Mouse (Mus musculus) hindbrain, embryonic 16.5 days (tissue): ENCODE measurements around the gene Ifi213. TPM values are rescaled to one million over a fixed set of nuclear protein-coding genes. Genes with fewer than 3 reads are reported as not detected.
"Not testable (repeated sequence)": the region's sequence is repeated elsewhere in the genome, so short reads cannot be mapped to it uniquely, and the experiment has no call there.

Experiments
- ATAC-seq: fragments of 200-750 bp; cut with Nextera tagmentation; 2 replicates; pipeline ENCODE4 v1.8.0; 2017; ENCODE audit warnings: moderate TSS enrichment, moderate library complexity
- H3K27ac ChIP-seq: fragments of 300-500 bp; sonication (generic); 2 replicates; pipeline ENCODE4 v1.5.1; 2014; ENCODE audit warnings: low read depth, mild to moderate bottlenecking, control low read depth, low read length, moderate library complexity
- H3K27me3 ChIP-seq: fragments of 300-500 bp; sonication (generic); replicated peaks from 2 replicates; pipeline ENCODE4 v1.6.1; 2014; ENCODE audit warnings: low read length; ENCODE audit not compliant: control insufficient read depth, insufficient read depth
- H3K36me3 ChIP-seq: fragments of 300-500 bp; sonication (generic); 2 replicates; pipeline ENCODE4 v1.6.1; 2014; ENCODE audit warnings: mild to moderate bottlenecking, low read length, moderate library complexity, mixed read lengths; ENCODE audit not compliant: control insufficient read depth, insufficient read depth
- H3K4me1 ChIP-seq: fragments of 300-500 bp; sonication (generic); 2 replicates; pipeline ENCODE4 v1.6.1; 2014; ENCODE audit warnings: low read depth, low read length; ENCODE audit not compliant: control insufficient read depth, insufficient read depth
- H3K4me2 ChIP-seq: fragments of 300-500 bp; sonication (generic); 2 replicates; pipeline ENCODE4 v1.6.1; 2014; ENCODE audit warnings: mild to moderate bottlenecking, low read length, control low read depth, moderate library complexity
- H3K4me3 ChIP-seq: fragments of 300-500 bp; sonication (generic); 2 replicates; pipeline ENCODE4 v1.5.1; 2014; ENCODE audit warnings: mild to moderate bottlenecking, low read length, control low read depth, moderate library complexity
- H3K9ac ChIP-seq: fragments of 300-500 bp; sonication (generic); 2 replicates; pipeline ENCODE4 v1.6.1; 2014; ENCODE audit warnings: low read depth, mild to moderate bottlenecking, control low read depth, low read length, moderate library complexity
- H3K9me3 ChIP-seq: fragments of 300-500 bp; sonication (generic); 2 replicates; pipeline ENCODE4 v1.6.1; 2014; ENCODE audit warnings: mild to moderate bottlenecking, low read length, moderate library complexity; ENCODE audit not compliant: control insufficient read depth
- WGBS: fragments of 180-500 bp; shearing (Covaris S2); extraction: QIAGEN DNeasy Blood & Tissue Kit; methylation state at CpG from one replicate; pipeline ENCODE4 v1.1.7; 2014; 5-methylcytosine and 5-hydroxymethylcytosine counted together
- microRNA-seq: library from miRNA; unstranded; fragments of <30 nt; microRNA quantifications from one replicate; pipeline ENCODE4, GENCODE M21; 2017
- polyA plus RNA-seq: library from polyadenylated mRNA; unstranded; fragments of >200 nt; fragmentation: Nextera tagmentation; extraction: Ambion mirVana; gene quantifications from 2 replicates; pipeline ENCODE4 v1.2.1, GENCODE M21; 2015

The Ifi213 gene
- polyA plus RNA-seq, 1 experiment from 2014 or later = 0.20 TPM

DNA sequence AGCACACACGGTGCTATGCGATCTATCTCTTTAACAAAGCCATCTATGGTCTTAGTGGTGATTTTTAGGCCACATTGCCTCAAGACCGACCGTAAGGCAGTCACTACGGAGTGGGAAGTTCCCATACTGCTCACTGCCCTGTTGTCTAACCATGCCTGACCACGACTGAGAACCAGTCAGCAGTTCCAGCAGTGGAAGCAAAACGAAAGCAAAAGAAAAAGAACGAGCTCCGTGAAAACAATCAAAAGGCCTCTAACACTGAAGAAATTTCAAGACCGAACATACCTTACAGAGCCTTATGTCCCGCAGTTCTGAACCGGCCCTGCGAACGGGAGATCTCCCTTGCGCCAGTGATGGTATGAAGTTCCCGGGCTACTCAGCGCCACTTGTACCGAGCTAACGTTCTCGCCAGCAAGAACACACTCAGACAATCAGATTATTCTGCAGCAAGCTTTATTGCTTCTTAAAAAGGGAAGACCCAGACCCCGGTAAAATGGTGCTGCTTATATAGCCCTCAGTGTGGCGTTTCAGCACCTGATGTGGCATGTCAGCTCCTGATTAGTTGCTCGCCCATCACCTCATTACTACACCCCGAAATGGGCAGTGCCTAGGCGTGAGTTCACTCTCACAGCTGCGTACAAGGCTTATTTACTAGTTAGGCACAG is 19.0 kb downstream of the Ifi213 start:
- no peak overlapping the region for H3K27ac ChIP-seq
- no peak overlapping the region for H3K4me3 ChIP-seq
- no peak for ATAC-seq
- no peaks in the 10 kb centered on the region for H3K36me3 ChIP-seq
- H3K4me1 ChIP-seq = no peaks in the 10 kb centered on the region
- H3K9ac ChIP-seq = no peak overlapping the region
- no peak overlapping the region for H3K4me2 ChIP-seq
- peaks cover 22% of the 10 kb centered on the region for H3K9me3 ChIP-seq
- WGBS = 94% methylated on average over 26 of the region's 26 CpGs
- no peaks in the 10 kb centered on the region for H3K27me3 ChIP-seq

DNA sequence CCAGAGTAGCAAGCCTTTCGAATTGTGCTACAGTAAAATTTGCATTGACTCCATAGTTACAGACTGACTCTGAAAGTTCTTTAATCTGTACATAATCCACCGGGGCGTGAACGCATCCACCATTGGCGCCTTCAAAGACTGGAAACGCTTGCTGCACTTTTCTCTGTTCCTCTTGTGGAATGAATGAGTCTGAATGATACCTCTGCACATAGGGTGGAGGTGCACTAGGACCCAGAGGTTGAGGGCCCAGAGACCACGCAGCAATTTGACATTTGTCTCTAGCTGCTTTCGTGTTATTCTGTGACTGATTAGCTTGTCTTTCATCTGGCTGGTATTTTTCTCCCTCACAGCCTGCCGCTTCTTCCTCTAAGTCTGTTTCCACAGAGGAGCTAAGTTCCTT is 20.0 kb downstream of the Ifi213 start:
- ATAC-seq = no peak
- Histone ChIP-seq H3K4me1 (no peaks in the 10 kb centered on the region), H3K27ac (no peak overlapping the region), H3K9me3 (peaks cover 22% of the 10 kb centered on the region), H3K36me3 (no peaks in the 10 kb centered on the region), H3K4me3 (no peak overlapping the region), H3K27me3 (no peaks in the 10 kb centered on the region), H3K4me2 (no peak overlapping the region), H3K9ac (no peak overlapping the region)
- 93% methylated on average over 9 of the region's 9 CpGs for whole genome bisulfite sequencing

DNA sequence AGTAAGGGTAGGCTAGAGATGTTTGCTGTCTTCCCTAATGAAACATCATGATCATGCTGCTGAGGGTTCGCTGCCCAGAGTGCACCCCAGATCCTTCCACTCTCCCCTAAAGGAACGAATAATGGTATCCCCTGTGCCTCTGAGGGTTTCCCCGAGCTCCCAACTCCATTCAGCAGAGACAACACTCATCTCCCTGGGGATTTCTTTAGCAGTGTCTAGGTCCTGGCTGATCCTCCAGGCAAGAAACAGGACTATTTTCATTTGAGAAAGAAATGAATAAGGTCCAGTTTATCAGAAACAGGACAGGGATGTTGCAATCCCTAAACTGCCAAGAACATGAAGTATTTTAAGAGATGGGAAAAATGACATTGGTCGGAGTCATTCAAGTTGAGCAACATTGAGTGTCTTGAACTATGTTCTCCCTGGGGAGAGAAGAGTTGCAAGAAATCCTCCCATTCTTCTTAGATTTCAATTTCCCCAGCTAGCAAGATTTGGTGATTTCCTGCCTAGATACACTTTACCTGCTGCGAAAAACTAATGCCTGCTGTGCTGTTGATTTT is 48.5 kb downstream of the Ifi213 start:
- not testable (repeated sequence) for H3K9me3 ChIP-seq, H3K27ac ChIP-seq, H3K4me3 ChIP-seq, H3K36me3 ChIP-seq, H3K27me3 ChIP-seq, H3K4me1 ChIP-seq, H3K9ac ChIP-seq, ATAC-seq, H3K4me2 ChIP-seq
- WGBS = 83% methylated on average over 5 of the region's 5 CpGs

DNA sequence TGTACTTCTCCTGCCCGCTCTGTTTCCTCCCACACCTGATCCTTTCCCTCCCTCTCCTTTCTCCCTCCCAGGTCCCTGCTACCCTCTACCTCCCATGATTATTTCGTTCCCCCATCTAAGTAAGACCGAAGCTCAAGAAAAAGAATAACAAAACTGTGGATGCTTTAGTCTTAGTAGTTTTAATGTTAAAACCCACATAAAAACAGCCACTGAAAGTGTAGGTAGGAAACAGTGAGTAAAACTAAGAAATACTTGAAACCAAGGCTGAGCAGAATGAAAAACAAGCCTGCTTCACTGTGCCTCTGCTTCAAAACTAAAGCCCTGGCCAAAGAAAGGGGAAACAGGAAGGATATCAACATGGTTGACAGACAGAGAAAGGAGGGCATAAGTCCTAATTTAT is 50.3 kb downstream of the Ifi213 start:
- ATAC-seq, H3K4me2 ChIP-seq, H3K9me3 ChIP-seq, H3K4me3 ChIP-seq, H3K27ac ChIP-seq, H3K9ac ChIP-seq, H3K4me1 ChIP-seq, H3K27me3 ChIP-seq, H3K36me3 ChIP-seq: not testable (repeated sequence)
- WGBS = 86% methylated on average over 3 of the region's 3 CpGs

DNA sequence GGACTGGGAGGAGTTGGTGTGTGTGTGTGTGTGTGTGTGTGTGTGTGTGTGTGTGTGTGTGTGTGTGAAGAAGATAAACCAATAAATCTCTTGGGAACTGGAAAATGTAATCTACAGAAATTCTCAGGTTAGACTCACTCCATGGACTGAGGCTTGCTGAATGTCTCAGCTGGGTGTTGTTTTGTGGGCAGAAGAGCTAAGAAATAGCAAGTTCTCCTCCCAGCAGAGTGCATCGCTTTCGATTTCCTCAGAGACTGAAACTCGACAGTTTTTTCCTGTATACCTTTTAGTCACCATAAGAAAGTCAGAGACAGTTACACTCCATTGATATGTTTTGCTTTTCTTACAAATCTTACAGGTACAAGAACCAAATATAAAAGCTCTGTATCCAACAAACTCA is 63.3 kb downstream of the Ifi213 start, which contains the start of gene Ifi214:
Gene Ifi214 (minus strand): TSS at position 167 of the 400 bp plus-strand sequence.
- not testable (repeated sequence) for H3K9ac ChIP-seq, H3K4me1 ChIP-seq, H3K9me3 ChIP-seq, ATAC-seq, H3K36me3 ChIP-seq, H3K27me3 ChIP-seq, H3K27ac ChIP-seq, H3K4me2 ChIP-seq, H3K4me3 ChIP-seq
- 95% methylated on average over 3 of the region's 3 CpGs for WGBS

DNA sequence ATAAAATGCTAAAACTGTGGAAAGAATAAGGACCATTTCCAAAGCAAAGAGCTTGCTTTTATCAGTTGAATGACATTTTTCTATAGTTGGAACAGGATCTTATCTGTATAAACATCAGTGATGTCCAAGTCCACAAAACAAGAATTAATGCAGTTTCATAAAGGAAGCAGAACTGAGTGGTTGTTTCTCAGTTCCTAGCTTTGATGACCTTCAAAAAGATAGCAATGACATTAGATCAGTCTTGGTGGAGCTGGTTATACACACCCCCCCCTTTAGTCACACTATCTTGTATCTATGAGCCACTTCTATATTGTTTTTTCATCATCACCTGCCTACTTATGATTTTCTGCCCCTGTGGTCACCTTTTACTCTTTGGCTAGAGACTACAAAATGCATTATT is 77.6 kb downstream of the Ifi213 start:
- no peaks in the 10 kb centered on the region for H3K9me3 ChIP-seq
- no peak overlapping the region for H3K4me2 ChIP-seq
- H3K27me3 ChIP-seq = no peaks in the 10 kb centered on the region
- no peak overlapping the region for H3K27ac ChIP-seq
- H3K36me3 ChIP-seq = no peaks in the 10 kb centered on the region
- H3K9ac ChIP-seq = no peak overlapping the region
- no peaks in the 10 kb centered on the region for H3K4me1 ChIP-seq
- ATAC-seq = no peak
- H3K4me3 ChIP-seq = no peak overlapping the region

Small RNAs within 50 kb of the gene (microRNA-seq; reads per million reads assigned to microRNA genes)
- gene Gm44339 = not detected
- not detected for gene Gm44481

Other genes with a start within 250 kb of the Ifi213 start
- 0.99 and 1.6 TPM in 2 replicates for gene Aim2, start 248.4 kb downstream of the Ifi213 start, polyA plus RNA-seq
- 64.9 and 70.2 TPM in 2 replicates for gene Cadm3, start 231.6 kb downstream of the Ifi213 start, polyA plus RNA-seq
- gene Ifi206, start 108.2 kb downstream of the Ifi213 start, polyA plus RNA-seq = 0.15 TPM in 1 of 2 replicates, not detected in the other
- not detected in 2 replicates for gene Ifi214, start 63.3 kb downstream of the Ifi213 start, polyA plus RNA-seq
- 0.09 and 0.11 TPM in 2 replicates for gene Ifi209, start 31.6 kb upstream of the Ifi213 start, polyA plus RNA-seq
- gene Ifi208, start 74.4 kb upstream of the Ifi213 start, polyA plus RNA-seq = not detected in 2 replicates
- gene Ifi207, start 142.5 kb upstream of the Ifi213 start, polyA plus RNA-seq = 0.34 and 0.66 TPM in 2 replicates
- 0.45 and 0.57 TPM in 2 replicates for gene Ifi204, start 167.7 kb upstream of the Ifi213 start, polyA plus RNA-seq